Mouse (Mus musculus): Measurements from ENCODE around the gene Zdhhc5. TPM values are rescaled to one million over a fixed set of nuclear protein-coding genes. Genes with fewer than 3 reads are reported as not detected.

Gene Zdhhc5
- polyA plus RNA-seq, 1 experiment from 2014 or later: 34.3 TPM

DNA sequence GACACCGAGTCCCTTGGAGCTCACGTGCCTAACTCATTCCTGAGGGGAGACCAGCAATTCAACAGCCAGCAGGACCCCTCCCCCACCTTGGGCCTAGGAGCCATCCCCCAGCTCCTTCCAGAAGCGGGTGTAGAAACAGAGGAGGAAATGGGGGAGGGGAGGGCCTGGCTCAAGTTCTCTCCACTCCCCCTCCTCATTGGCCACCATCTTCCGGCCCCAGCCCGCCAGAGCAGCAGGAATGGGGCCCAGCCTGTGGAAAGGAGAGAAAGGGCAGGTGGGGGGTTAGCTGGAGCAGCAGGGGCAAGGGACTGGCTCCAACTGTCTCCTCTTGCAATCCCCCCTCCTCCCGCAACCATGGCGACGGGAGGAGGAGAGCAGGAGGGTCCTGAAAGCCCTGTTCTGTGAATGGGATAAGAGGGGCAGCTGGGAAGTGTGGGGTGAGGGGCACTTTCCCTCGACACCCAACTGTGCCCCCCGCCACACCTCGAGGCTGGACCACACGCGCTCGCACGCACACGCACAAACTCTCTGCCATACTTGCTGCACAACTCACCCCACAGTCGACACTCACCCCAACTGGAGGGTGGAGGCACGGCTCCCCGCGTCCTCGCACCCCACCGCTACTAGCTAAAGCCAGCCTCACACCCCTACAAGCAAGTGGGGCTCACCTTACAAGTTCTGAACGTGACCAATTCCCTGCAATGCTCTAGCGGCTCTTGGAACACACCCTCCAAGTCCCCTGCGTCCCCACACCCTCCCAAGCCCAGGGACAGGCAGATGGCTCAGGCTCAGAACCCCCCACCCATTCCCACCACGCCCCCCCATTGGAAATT lies 27.7 kb upstream of the Zdhhc5 start:
- Histone ChIP-seq H3K4me3 (peak overlapping the region; percentile 95), H3K27ac (peak overlapping the region; percentile 100), H3K27me3 (ENCODE audit: low read depth, poor library complexity, severe bottlenecking) (0 out of 2 replicates have a peak, but pooled peaks cover 5% of the 10 kb centered on the region), H3K36me3 (peaks cover 26% of the 10 kb centered on the region), H3K9me3 (replicated peaks) (no peaks in the 10 kb centered on the region), H3K4me1 (peaks cover 58% of the 10 kb centered on the region)
- WGBS: 0% methylated on average over 25 of the region's 26 CpGs
- peak; percentile 93 for DNase-seq (ENCODE audit: low spot score)

- Histone ChIP-seq H3K9me3 (replicated peaks) (no peaks in the 10 kb centered on the region), H3K4me3 (peak overlapping the region; percentile 95), H3K36me3 (peaks cover 26% of the 10 kb centered on the region), H3K27ac (peak overlapping the region; percentile 100), H3K4me1 (peaks cover 65% of the 10 kb centered on the region), H3K27me3 (ENCODE audit: low read depth, poor library complexity, severe bottlenecking) (0 out of 2 replicates have a peak, but pooled peaks cover 1% of the 10 kb centered on the region)
- WGBS: 4% methylated on average over 5 of the region's 5 CpGs
- DNase-seq (ENCODE audit: low spot score): no peak
These were observed 27.0 kb upstream of the Zdhhc5 start for GRCm38 (mm10) chr2:84741841-84742450.

- Histone ChIP-seq H3K36me3 (peaks cover 26% of the 10 kb centered on the region), H3K27me3 (ENCODE audit: low read depth, poor library complexity, severe bottlenecking) (no peaks in the 10 kb centered on the region), H3K4me1 (peaks cover 76% of the 10 kb centered on the region), H3K9me3 (replicated peaks) (no peaks in the 10 kb centered on the region), H3K4me3 (peak overlapping the region; percentile 95), H3K27ac (peak overlapping the region; percentile 100)
- 87% methylated on average over 15 of the region's 15 CpGs for WGBS
- DNase-seq (ENCODE audit: low spot score): no peak
These were observed 25.8 kb upstream of the Zdhhc5 start for GRCm38 (mm10) chr2:84740608-84741333.

DNA sequence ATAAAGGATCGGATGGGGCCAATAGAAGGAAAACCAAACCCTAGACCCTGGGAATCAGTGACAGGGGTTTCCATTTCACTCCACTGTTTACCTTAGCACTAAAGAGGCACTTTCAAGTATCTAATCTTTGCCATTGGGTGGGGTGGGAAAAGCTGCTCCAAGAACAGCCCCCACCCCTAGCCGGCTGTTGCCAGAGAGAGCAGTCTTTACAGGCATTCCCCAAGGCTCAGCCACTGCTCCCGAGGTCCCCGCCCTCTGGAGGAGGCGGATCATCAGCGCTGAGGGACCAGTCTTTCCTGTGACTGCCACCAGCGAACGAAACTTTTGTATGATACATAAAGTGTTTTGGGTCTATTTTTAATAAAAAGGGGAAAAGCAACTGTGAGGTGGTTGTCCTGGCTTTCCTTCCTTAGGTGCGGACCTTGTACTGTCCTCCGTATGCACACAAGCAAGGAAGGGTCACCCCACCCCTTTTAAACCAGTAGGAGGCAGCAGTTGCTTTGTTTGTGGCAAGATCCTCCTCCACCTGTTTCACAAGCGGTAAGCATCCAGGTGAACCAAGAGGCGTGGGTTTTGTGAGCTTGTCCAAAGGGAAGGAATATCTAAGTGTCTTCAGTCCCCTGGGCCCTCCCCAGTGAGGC lies 23.4 kb upstream of the Zdhhc5 start:
- no peaks in the 10 kb centered on the region for H3K9me3 ChIP-seq (replicated peaks)
- WGBS: 3% methylated on average over 12 of the region's 12 CpGs
- H3K4me1 ChIP-seq: peaks cover 90% of the 10 kb centered on the region
- H3K36me3 ChIP-seq: peaks cover 26% of the 10 kb centered on the region
- peak; percentile 61 for DNase-seq (ENCODE audit: low spot score)
- peak overlapping the region; percentile 3; the same call in 1 of the 2 replicates for H3K27ac ChIP-seq
- H3K4me3 ChIP-seq: peak overlapping the region; percentile 23
- H3K27me3 ChIP-seq (ENCODE audit: low read depth, poor library complexity, severe bottlenecking): no peaks in the 10 kb centered on the region

DNA sequence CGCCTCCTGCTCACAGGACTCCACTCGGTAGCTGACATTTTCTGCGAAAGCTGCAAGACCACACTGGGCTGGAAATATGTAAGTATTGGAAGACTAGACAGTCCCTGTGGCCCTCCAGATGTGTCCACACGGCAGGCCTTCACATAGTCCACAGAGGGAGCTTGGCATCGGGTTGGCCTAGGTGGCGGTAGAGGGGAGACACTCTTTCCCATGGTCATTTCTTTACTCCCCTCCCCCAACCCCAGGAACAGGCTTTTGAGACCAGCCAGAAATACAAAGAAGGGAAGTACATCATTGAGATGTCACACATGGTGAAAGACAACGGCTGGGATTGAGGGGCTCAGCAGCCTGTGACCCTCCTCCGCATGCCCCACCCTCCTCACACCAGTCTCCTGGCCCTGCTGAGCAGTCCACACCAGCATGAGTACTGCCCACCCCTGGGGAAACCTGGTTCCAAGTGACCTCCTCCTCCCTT lies 22.5 kb upstream of the Zdhhc5 start:
- H3K9me3 ChIP-seq (replicated peaks): no peaks in the 10 kb centered on the region
- H3K27ac ChIP-seq: peak overlapping the region; percentile 72
- peaks cover 93% of the 10 kb centered on the region for H3K4me1 ChIP-seq
- peak overlapping the region; percentile 23 for H3K4me3 ChIP-seq
- WGBS: 6% methylated on average over 8 of the region's 8 CpGs
- DNase-seq (ENCODE audit: low spot score): peak; percentile 58
- peaks cover 26% of the 10 kb centered on the region for H3K36me3 ChIP-seq
- no peaks in the 10 kb centered on the region for H3K27me3 ChIP-seq (ENCODE audit: low read depth, poor library complexity, severe bottlenecking)

GRCm38 (mm10) chr2:84736312-84737161 lies 21.6 kb upstream of the Zdhhc5 start:
- H3K36me3 ChIP-seq: peaks cover 19% of the 10 kb centered on the region
- no peaks in the 10 kb centered on the region for H3K27me3 ChIP-seq (ENCODE audit: low read depth, poor library complexity, severe bottlenecking)
- H3K27ac ChIP-seq: peak overlapping the region; percentile 72
- 10% methylated on average over 27 of the region's 27 CpGs for WGBS
- H3K9me3 ChIP-seq (replicated peaks): no peaks in the 10 kb centered on the region
- DNase-seq (ENCODE audit: low spot score): peak; percentile 57
- peaks cover 84% of the 10 kb centered on the region for H3K4me1 ChIP-seq
- peak overlapping the region; percentile 23 for H3K4me3 ChIP-seq

- DNase-seq (ENCODE audit: low spot score): peak; percentile 39
- 26% methylated on average over 7 of the region's 7 CpGs for WGBS
- Histone ChIP-seq H3K27me3 (ENCODE audit: low read depth, poor library complexity, severe bottlenecking) (no peaks in the 10 kb centered on the region), H3K36me3 (peaks cover 7% of the 10 kb centered on the region), H3K27ac (peak overlapping the region; percentile 83), H3K4me3 (peak overlapping the region; percentile 56), H3K9me3 (replicated peaks) (no peaks in the 10 kb centered on the region), H3K4me1 (peaks cover 73% of the 10 kb centered on the region)
These were observed 20.5 kb upstream of the Zdhhc5 start for GRCm38 (mm10) chr2:84735346-84735920.

GRCm38 (mm10) chr2:84734919-84735318 lies 19.9 kb upstream of the Zdhhc5 start:
- H3K27ac ChIP-seq: peak overlapping the region; percentile 83
- WGBS: 6% methylated on average over 2 of the region's 2 CpGs
- peaks cover 67% of the 10 kb centered on the region for H3K4me1 ChIP-seq
- H3K36me3 ChIP-seq: peaks cover 2% of the 10 kb centered on the region
- peak overlapping the region; percentile 56 for H3K4me3 ChIP-seq
- H3K27me3 ChIP-seq (ENCODE audit: low read depth, poor library complexity, severe bottlenecking): no peaks in the 10 kb centered on the region
- no peak for DNase-seq (ENCODE audit: low spot score)
- no peaks in the 10 kb centered on the region for H3K9me3 ChIP-seq (replicated peaks)

- no peaks in the 10 kb centered on the region for H3K36me3 ChIP-seq
- no peaks in the 10 kb centered on the region for H3K9me3 ChIP-seq (replicated peaks)
- H3K27ac ChIP-seq: peak overlapping the region; percentile 83
- no peaks in the 10 kb centered on the region for H3K27me3 ChIP-seq (ENCODE audit: low read depth, poor library complexity, severe bottlenecking)
- peak; percentile 67 for DNase-seq (ENCODE audit: low spot score)
- WGBS: under 1% methylated on average over 11 of the region's 11 CpGs
- peaks cover 62% of the 10 kb centered on the region for H3K4me1 ChIP-seq
- peak overlapping the region; percentile 56 for H3K4me3 ChIP-seq
These were observed 19.4 kb upstream of the Zdhhc5 start for GRCm38 (mm10) chr2:84734351-84734864.

DNA sequence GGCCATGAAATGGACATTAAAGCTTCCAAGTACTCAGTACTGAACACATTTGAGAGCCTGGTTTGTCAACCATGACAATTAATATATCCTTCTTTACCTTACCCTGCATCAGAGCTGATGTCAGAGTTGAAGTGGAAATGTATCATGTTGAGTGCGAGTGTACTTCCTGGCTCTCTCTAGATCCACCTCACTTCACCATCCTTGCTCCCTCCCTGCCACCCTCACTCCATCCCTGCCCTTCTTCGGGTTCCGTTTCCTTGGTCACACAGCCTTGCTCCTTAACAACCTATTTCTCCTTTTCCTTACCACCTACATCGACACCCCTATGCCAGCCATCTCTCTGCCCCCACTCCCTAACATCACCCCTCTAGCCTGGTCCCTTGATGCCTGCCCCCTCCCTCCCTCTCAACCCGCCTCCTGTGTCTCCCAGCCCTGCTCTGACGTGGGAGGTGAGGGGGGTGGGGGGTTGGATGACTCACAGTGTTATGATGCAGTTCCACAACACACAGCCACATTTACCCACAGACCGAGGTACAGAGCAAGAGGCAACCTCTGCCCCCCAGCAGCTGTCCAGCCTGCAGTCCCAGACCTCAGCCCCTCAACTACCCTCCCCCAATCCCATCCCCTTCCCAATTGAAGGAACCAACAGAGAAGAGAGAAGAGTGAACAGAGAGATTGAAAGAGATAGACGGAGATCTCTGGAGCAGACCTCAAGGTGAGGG lies 18.8 kb upstream of the Zdhhc5 start, which contains the start of gene Ypel4:
TSS of gene Ypel4 (plus strand) at position 480 of the 722 bp plus-strand sequence.
- Histone ChIP-seq H3K9me3 (replicated peaks) (no peaks in the 10 kb centered on the region), H3K4me1 (peaks cover 56% of the 10 kb centered on the region), H3K27me3 (ENCODE audit: low read depth, poor library complexity, severe bottlenecking) (no peaks in the 10 kb centered on the region), H3K27ac (peak within 1 kb of the TSS; percentile 83), H3K4me3 (peak within 1 kb of the TSS; percentile 56), H3K36me3 (no peaks in the 10 kb centered on the region)
- 2% methylated on average over 8 of the region's 8 CpGs for WGBS
- peak; percentile 57 for DNase-seq (ENCODE audit: low spot score)

DNA sequence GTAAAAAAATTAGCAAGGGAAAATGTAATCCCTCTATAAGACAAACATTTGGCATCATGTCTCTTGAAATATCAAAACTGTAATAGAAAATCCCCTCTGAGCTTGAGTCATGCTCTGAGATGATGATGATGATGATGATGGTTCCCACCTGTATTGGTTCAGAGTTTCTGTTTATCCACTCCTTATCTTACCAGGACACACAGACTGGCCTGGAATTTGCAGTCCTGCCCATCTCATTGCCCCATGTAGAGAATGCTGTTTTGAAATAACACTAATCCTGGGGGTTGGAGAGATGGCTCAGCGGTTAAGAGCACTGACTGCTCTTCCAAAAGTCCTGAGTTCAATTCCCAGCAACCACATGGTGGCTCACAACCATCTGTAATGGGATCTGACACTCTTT lies 17.4 kb upstream of the Zdhhc5 start:
- Histone ChIP-seq H3K27ac (no peak overlapping the region), H3K9me3 (replicated peaks) (no peaks in the 10 kb centered on the region), H3K27me3 (ENCODE audit: low read depth, poor library complexity, severe bottlenecking) (no peaks in the 10 kb centered on the region), H3K4me3 (no peak overlapping the region), H3K36me3 (no peaks in the 10 kb centered on the region), H3K4me1 (peaks cover 48% of the 10 kb centered on the region)
- 84% methylated on average over 1 of the region's 1 CpGs for WGBS
- DNase-seq (ENCODE audit: low spot score): no peak

Measured in limb, embryonic 10.5 days (tissue).